Mouse (Mus musculus) frontal cortex, postnatal 14 days (tissue): ENCODE results near the gene Gprin1.

Experiments
- DNase-seq, 2 experiments: peaks; one replicate each; pipeline ENCODE4 v3.0.0; 2022; ENCODE audit warnings: low spot score in 2 of 2

The Gprin1 gene

GRCm38 (mm10) chr13:54760164-54760795 is 10.6 kb upstream of the Gprin1 start:
- peak; percentile 74 to 80 for DNase-seq

- no peak for DNase-seq
Measured at GRCm38 (mm10) chr13:54759496-54759895, 9.8 kb upstream of the Gprin1 start.

- DNase-seq: no peak
Measured at GRCm38 (mm10) chr13:54758756-54759470, 9.2 kb upstream of the Gprin1 start.

- DNase-seq: peak; percentile 87
Measured at GRCm38 (mm10) chr13:54758045-54758755, 8.5 kb upstream of the Gprin1 start.

DNA sequence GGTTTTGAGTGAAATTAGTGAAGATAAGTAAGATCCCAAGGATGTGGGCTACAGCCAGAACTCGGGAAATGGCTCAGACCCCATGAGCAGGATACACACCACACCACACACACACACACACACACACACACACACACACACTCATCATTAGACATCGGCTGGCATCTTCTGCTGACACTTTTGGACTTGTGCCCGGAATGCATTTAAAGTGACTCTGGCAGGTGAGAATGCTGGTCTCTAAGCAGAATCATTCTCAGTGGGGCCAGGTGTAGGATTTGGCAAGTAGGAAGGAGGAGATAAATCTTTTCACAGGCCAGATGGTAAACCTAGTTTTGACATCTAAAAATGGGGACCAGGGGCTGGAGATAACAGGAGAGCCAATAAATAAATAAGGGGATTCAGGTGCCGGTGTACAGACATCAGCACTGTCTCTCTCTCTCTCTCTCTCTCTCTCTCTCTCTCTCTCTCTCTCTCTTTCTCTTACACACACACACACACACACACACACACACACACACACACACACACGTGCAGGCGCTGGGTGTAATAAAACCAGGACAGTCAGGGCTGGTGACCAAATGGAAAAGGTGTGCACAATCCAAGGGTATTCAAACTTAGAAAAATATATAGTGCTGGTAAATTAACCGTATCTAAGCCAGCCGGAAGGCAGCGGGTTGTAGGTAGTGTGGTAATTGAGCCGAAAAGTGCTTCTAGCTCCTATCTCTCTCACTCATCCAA is 7.6 kb upstream of the Gprin1 start:
- DNase-seq: no peak

GRCm38 (mm10) chr13:54756156-54756712 is 6.6 kb upstream of the Gprin1 start:
- DNase-seq: no peak

DNA sequence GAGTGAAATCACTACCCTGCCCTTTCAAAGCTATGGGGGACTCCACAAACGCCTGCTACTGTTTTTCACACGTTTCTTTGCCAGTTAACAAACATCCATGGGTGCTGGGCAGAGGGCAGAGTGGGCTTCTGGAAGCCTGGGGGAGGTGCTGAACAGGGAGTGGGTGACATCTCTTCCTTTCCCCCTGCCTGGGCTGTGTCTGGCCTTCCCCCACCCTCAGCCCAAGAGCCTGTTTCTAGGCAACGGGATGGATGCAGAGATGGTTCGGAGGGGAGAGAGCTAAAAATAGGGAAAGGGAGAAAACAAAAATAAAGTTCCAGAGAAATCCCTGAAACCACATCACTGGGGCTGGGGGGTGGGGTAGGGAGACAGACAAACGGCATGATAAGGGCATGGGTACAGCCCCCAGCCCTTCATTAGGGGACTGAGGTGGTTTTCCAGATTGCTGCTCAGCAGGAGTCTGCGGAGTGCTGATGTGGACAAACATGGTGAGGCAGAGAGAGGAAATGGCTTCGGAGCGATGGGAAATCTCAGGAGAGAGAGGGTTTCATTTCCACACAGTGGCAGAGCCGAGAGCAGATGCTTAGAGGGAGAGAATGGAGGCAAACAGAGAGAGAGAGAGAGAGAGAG is 5.6 kb upstream of the Gprin1 start:
- DNase-seq: no peak

DNA sequence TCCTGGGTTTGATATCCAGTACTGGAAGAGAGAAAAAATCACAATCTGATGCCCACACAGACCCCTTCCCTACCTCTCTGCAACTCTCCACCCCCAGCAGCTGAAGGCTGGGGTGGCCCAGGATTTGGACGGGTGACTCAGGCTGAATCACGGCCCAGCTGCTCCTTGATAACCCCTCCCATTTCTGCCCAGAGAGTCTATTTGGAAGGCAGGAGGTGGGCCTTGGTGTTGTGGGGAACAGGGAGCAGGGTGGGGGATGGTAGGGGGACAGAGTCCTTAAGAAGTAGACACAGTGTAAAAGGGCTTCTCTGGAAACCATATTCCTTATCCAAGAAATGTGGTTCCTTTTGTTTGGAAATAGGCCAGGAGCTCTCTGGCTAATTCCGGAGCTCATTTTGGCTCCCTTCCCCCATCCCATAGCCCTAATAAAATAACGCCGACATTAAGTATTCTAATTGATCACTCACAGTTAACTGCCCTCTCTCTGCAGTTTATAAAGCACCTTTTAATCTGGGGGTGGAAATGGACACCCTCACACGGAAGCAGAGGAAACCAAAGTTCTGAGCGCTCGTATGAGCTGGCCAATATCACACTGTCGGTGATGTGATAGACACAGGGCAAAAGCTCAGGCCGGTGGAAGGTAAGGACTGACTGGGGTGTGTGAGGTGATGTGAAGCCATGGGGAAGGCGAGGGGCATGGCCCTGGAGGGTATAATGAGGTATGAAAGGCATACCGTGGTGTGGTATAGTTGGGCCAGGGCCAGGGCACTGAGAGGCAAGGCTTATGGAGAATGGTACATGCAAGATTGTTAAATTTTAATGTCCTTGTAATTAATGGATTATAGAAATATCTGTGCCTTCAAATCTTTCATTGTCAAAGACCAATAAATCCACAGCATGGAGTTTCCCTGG is 4.8 kb upstream of the Gprin1 start:
- peak in 1 of 2 experiments; percentile 5 for DNase-seq

GRCm38 (mm10) chr13:54753733-54754132 is 4.1 kb upstream of the Gprin1 start:
- DNase-seq: no peak

GRCm38 (mm10) chr13:54752656-54753055 is 3.0 kb upstream of the Gprin1 start:
- DNase-seq: peak; percentile 78 to 82

DNA sequence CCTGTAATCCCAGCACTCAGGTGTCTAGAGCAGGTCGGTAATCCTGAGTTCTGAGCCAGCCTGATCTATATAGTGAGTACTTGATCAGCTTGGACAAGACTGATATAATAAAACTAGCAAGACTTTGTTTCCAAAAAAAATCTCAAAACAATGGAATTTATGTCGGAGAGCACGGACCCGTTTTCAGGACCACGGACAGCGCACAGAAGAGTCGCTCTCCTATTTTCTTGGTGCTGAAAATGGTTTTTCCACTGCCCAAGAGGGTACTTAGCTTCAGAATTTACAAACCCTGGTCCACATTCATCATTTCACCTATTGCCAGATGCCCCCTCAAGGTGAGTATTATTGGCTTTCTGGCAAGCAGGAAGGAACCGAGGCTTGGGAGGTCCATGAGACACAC is 1.0 kb upstream of the Gprin1 start:
- DNase-seq: no peak

- no peak for DNase-seq
Measured at GRCm38 (mm10) chr13:54749061-54749863, 412 bp downstream of the Gprin1 start.

DNA sequence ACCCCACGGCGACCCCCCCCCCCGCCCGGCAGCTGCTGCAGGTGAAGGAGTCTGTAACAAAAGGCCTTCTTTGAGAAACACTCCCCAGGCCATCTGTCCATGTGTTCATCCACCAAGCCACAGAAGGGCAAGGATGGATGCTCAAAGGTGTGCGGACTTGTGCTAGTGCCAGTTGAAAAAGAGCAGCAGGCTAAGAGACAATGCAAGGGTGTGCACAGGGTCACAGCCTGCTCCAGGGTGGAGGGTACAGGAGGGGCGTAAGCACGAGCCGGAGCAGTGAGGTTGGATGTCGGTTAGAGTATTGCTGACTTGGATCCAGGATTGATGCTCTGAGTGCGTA is 983 bp downstream of the Gprin1 start:
- DNase-seq: no peak

- DNase-seq: no peak
Measured at GRCm38 (mm10) chr13:54748190-54748589, 1.5 kb downstream of the Gprin1 start.

GRCm38 (mm10) chr13:54746896-54747295 is 2.8 kb downstream of the Gprin1 start:
- no peak for DNase-seq

DNA sequence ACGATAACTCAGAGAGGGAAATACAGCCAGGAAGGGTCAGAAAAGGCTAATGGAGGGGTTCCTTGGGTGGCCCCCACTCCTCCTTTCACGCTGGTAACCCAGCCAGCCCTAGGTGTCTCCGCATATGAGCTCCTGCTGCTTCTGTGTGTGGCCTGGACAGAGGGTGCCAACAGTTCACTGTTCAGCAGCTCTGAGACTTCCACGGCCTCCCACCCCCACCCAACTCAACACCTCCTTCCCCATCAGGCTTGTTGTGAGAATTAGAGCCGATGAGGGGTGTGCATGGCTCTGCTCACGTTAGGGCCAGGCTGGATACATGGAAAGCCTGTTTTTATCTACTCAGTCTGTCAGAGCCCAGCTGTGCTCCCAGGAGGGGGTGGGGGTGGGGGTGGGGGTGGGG is 3.6 kb downstream of the Gprin1 start:
- no peak for DNase-seq

GRCm38 (mm10) chr13:54738213-54738601 is 11.5 kb downstream of the Gprin1 start:
- DNase-seq: no peak

- no peak for DNase-seq
Measured at GRCm38 (mm10) chr13:54737488-54738212, 12.0 kb downstream of the Gprin1 start.

DNA sequence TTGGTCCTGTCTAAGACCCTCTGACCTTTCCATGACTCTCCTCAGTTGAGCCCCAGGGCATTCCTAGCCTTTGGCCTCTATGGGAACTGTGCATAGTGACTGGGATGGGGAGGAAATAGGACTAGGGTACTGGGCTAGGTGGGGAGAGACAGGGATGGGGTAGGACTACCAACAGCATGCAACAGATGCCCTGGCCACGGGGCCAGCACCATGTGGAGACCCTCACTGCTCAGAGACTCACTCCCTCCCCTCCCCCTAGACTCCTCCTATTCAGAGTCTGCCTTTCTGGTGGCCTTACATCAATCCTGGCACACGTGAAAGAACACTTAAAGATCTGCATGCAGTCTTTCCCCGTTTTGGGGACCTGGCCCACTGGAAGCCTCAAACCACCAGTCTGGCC is 12.7 kb downstream of the Gprin1 start:
- DNase-seq: no peak
